Mouse (Mus musculus) liver, embryonic 14.5 days (tissue): ENCODE measurements at regions not wholly inside any gene's neighbourhood (a gene's known extent, or its start where the extent isn't known, plus 50 kb on each side); places are given as distances from the start of the nearest gene placed in this dataset.

Experiments
- ATAC-seq: fragments of 200-750 bp; cut with Nextera tagmentation; 2 replicates; pipeline ENCODE4 v1.8.0; 2017; ENCODE audit warnings: moderate number of reproducible peaks, mild to moderate bottlenecking, moderate library complexity; ENCODE audit not compliant: insufficient read depth
- DNase-seq, 3 experiments: peaks; one replicate each; pipeline ENCODE4 v3.0.0-alpha.2; 2012 to 2013; ENCODE audit warnings: low read depth in 3 of 3, low spot score in 3 of 3
- H3K27ac ChIP-seq: fragments of 300-500 bp; sonication (generic); 2 replicates; pipeline ENCODE4 v1.5.1; 2014; ENCODE audit warnings: moderate library complexity, mild to moderate bottlenecking, control low read depth, inconsistent platforms
- H3K27me3 ChIP-seq: fragments of 300-500 bp; sonication (generic); 2 replicates; pipeline ENCODE4 v1.6.1; 2014; ENCODE audit warnings: mild to moderate bottlenecking, low read length, moderate library complexity; ENCODE audit not compliant: control insufficient read depth, insufficient read depth
- H3K36me3 ChIP-seq: fragments of 300-500 bp; sonication (generic); replicated peaks from 2 replicates; pipeline ENCODE4 v1.6.1; 2014; ENCODE audit warnings: low read depth; ENCODE audit not compliant: control insufficient read depth, insufficient read depth
- H3K4me1 ChIP-seq, 2 experiments: fragments of 200-500 bp in 1 of 2; fragments of 300-500 bp in 1 of 2; sonication (generic) in 1 of 2; replicated peaks; 2 replicates each; pipeline ENCODE4 v1.6.1; 2012 to 2014; ENCODE audit warnings: antibody characterized with exemption in 1 of 2, inconsistent platforms in 1 of 2, low read length in 1 of 2; ENCODE audit not compliant: control insufficient read depth in 2 of 2, insufficient read depth in 2 of 2
- H3K4me2 ChIP-seq: fragments of 300-500 bp; sonication (generic); 2 replicates; pipeline ENCODE4 v1.6.1; 2014; ENCODE audit warnings: low read depth, mild to moderate bottlenecking, control low read depth, moderate library complexity
- H3K4me3 ChIP-seq, 2 experiments: fragments of 200-500 bp in 1 of 2; fragments of 300-500 bp in 1 of 2; sonication (generic) in 1 of 2; 2 replicates each; pipeline ENCODE4 v1.5.1; 2012 to 2014; ENCODE audit warnings: low read depth in 2 of 2, low read length in 2 of 2, mild to moderate bottlenecking in 2 of 2, control low read depth in 1 of 2, inconsistent platforms in 1 of 2, moderate library complexity in 1 of 2; ENCODE audit not compliant: insufficient read depth in 1 of 2
- H3K9ac ChIP-seq: fragments of 300-500 bp; sonication (generic); replicated peaks from 2 replicates; pipeline ENCODE4 v1.6.1; 2014; ENCODE audit warnings: mild to moderate bottlenecking, control low read depth, moderate library complexity
- H3K9me3 ChIP-seq: fragments of 300-500 bp; sonication (generic); 2 replicates; pipeline ENCODE4 v1.6.1; 2016; ENCODE audit warnings: low read length, mixed read lengths; ENCODE audit not compliant: control insufficient read depth
- CTCF ChIP-seq: IDR thresholded peaks from 2 replicates; pipeline ENCODE4 v1.5.1; 2016; ENCODE audit warnings: antibody characterized with exemption, low read depth, control low read depth
- EP300 ChIP-seq: IDR thresholded peaks from 2 replicates; pipeline ENCODE4 v1.6.1; 2016; ENCODE audit warnings: antibody characterized with exemption, low read depth
- WGBS: fragments of 180-500 bp; shearing (Covaris S2); extraction: QIAGEN DNeasy Blood & Tissue Kit; methylation state at CpG from one replicate; pipeline ENCODE4 v1.1.7; 2014; ENCODE audit not compliant: insufficient replicate concordance; 5-methylcytosine and 5-hydroxymethylcytosine counted together

- TF ChIP-seq EP300, result no peak
- TF ChIP-seq CTCF, result no peak
- Histone ChIP-seq H3K4me2 (no peak overlapping the region), H3K4me1 (no peaks in the 10 kb centered on the region), H3K9ac (no peak overlapping the region), H3K27ac (no peak overlapping the region), H3K36me3 (no peaks in the 10 kb centered on the region), H3K27me3 (no peaks in the 10 kb centered on the region), H3K4me3 (no peak overlapping the region), H3K9me3 (no peaks in the 10 kb centered on the region)
- ATAC-seq (no peak), DNase-seq (no peak)
- WGBS, result 42% methylated on average over 4 of the region's 4 CpGs
Observed at GRCm38 (mm10) chr10:95036043-95036697, 91.5 kb upstream of the Plxnc1 start.

GRCm38 (mm10) chr10:95035371-95035770 is 90.7 kb upstream of the Plxnc1 start:
- Histone ChIP-seq H3K27ac (no peak overlapping the region), H3K9ac (no peak overlapping the region), H3K4me2 (no peak overlapping the region), H3K36me3 (no peaks in the 10 kb centered on the region), H3K4me1 (no peaks in the 10 kb centered on the region), H3K4me3 (no peak overlapping the region), H3K27me3 (no peaks in the 10 kb centered on the region), H3K9me3 (no peaks in the 10 kb centered on the region)
- TF ChIP-seq EP300, result no peak
- TF ChIP-seq CTCF, result no peak
- ATAC-seq (no peak), DNase-seq (no peak)
- 62% methylated on average over 3 of the region's 3 CpGs for WGBS

GRCm38 (mm10) chr10:95034566-95034965 is 89.9 kb upstream of the Plxnc1 start:
- Histone ChIP-seq H3K27me3 (no peaks in the 10 kb centered on the region), H3K4me1 (no peaks in the 10 kb centered on the region)
- no peak for ATAC-seq

GRCm38 (mm10) chr10:95032760-95033716 is 88.4 kb upstream of the Plxnc1 start:
- H3K36me3 ChIP-seq, result no peaks in the 10 kb centered on the region
- H3K9ac ChIP-seq, result no peak overlapping the region
- no peak for ATAC-seq
- no peak overlapping the region for H3K4me2 ChIP-seq
- H3K27me3 ChIP-seq, result no peaks in the 10 kb centered on the region
- H3K9me3 ChIP-seq, result no peaks in the 10 kb centered on the region
- H3K4me3 ChIP-seq, result no peak overlapping the region
- 46% methylated on average over 14 of the region's 14 CpGs for WGBS
- DNase-seq, result no peak
- no peaks in the 10 kb centered on the region for H3K4me1 ChIP-seq
- TF ChIP-seq CTCF (no peak), EP300 (no peak)
- H3K27ac ChIP-seq, result no peak overlapping the region

More at GRCm38 (mm10) chr10:95034566-95034965, 89.9 kb upstream of the Plxnc1 start:
- no peak for TF ChIP-seq EP300
- TF ChIP-seq CTCF, result no peak
- no peak overlapping the region for H3K9ac ChIP-seq
- no peak overlapping the region for H3K4me2 ChIP-seq
- no peaks in the 10 kb centered on the region for H3K9me3 ChIP-seq
- DNase-seq, result no peak
- no peaks in the 10 kb centered on the region for H3K36me3 ChIP-seq
- WGBS, result 55% methylated on average over 5 of the region's 5 CpGs
- H3K4me3 ChIP-seq, result no peak overlapping the region
- no peak overlapping the region for H3K27ac ChIP-seq

GRCm38 (mm10) chr10:95031371-95031770 is 86.7 kb upstream of the Plxnc1 start:
- Histone ChIP-seq H3K9ac (no peak overlapping the region), H3K4me3 (no peak overlapping the region), H3K27ac (no peak overlapping the region), H3K27me3 (no peaks in the 10 kb centered on the region), H3K4me2 (no peak overlapping the region), H3K36me3 (no peaks in the 10 kb centered on the region), H3K4me1 (no peaks in the 10 kb centered on the region), H3K9me3 (no peaks in the 10 kb centered on the region)
- 58% methylated on average over 2 of the region's 2 CpGs for WGBS
- ATAC-seq (no peak), DNase-seq (no peak)
- TF ChIP-seq EP300 (no peak), CTCF (no peak)
